Mouse (Mus musculus) v-Abl transformed pro-B cells (cell line): ENCODE data around the gene Ddi2.
"Not testable (repeated sequence)": the region's sequence is repeated elsewhere in the genome, so short reads cannot be mapped to it uniquely, and the experiment has no call there.

Experiments used
- in situ Hi-C, 2 experiments: fragments of 400-800 bp; cut with MboI; formaldehyde crosslinking; loops; one replicate each; pipeline ENCODE4 v1.15.1; 2025; ENCODE audit not compliant: unreplicated experiment in 2 of 2

The Ddi2 gene

DNA sequence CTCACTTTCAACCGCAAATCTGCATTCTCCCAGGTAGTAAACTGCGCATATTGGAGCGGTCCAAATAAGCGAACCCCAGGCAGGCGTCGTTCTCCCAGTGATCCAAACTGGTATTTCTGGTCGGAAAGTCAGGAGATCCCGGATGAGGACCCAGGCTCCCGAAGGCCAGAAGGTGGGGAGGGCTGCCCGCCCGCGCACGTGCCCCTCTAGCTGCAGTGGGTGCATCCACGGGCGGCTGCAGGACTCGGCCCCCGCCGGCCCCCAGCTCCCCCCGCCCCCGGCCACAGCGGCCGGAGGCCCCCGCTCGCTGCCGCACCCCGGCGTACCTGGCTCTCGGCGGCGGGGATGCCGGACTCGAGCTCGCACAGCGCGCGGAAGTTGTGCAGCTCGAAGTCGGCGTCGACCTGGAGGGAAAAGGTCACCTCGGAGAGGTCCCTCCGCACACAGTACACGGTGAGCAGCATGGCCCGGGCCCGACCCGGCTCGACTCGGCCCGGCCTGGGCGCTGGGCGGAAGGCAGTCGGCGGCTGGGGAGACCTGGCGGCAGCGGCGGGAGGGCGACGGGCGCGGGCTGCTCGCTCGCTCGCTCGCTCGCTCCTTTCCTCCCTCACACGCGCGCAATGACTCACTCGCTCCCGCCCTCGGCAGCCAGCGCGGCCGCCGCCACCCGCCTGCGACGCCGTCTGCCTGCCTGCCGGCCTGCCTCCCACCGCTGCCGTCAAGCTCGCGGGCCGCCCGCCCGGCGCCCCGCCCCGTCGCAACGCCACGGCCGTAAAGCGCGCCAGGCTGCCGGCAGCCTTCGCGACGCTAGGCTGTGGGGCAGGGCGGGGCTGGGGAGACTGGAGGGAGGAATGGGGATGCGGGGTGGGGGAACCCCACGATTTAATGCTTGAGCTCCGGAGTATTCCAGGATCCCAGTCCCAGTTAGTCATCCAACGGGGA lies at the start of gene Ddi2:
Gene Ddi2, minus strand, starts transcription at position 689 of the 942 bp plus-strand sequence.
- in situ Hi-C loops = loop anchor here in 1 of 2 experiments (5.0 to 10.0 kb wide), 2 partner anchors 69 to 168 kb away; partner anchors contain the start of genes Casp9 and Dnajc16

- in situ Hi-C loops = not testable (repeated sequence)
Observed at GRCm38 (mm10) chr4:141773019-141773418, 49.8 kb upstream of the Ddi2 start.

DNA sequence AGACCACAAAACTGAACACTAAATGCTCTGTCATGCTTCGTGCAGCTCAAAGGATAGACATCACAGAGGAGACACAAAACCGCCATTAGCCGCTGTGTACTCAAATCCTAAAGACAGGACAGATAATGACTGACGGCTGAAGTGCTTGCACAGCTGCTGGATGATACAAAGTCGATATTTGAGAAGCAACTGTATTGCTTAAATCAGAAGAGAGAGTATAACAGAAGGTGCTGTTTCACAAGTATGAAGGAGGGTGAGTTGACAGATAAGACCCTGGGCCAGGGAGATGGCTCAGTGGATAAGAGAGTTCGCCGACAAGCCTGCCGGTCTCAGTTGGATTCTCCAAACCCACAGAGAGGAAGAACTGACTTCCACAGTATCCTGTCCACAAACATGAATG lies 48.6 kb upstream of the Ddi2 start:
- in situ Hi-C loops = no loop called here

GRCm38 (mm10) chr4:141769501-141770160 lies 46.4 kb upstream of the Ddi2 start:
- in situ Hi-C loops = no loop called here

GRCm38 (mm10) chr4:141767353-141768036 lies 44.3 kb upstream of the Ddi2 start:
- in situ Hi-C loops = no loop called here

DNA sequence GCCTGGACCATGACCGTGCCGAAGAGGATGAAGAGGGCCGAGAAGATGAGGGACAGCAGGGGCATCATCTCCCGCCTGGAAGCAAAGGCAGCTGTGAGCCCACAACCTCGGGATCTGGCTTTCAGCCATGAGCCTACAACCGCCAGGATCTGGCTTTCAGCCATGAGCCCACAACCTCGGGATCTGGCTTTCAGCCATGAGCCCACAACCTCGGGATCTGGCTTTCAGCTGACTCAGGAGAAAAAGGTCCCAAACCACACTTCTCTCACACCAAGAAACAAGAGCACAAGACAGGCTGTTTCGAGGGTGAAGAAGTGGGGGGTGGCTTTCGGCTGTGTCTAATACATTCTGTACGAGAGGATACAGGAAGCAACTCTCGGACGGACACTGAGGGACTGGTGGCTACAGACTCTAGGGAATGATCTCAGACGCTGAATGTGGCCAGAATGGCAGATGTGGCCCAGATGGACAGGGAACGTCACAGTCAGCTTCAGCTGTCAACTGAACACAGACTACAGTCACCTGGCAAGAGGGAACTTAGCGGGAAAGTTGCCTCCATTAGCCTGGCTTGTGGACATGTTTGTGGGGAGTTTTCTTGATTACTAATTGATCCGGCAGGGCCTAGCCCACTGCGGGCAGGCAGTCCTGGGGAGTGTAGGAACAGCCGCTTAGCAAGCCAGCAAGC lies 43.6 kb upstream of the Ddi2 start:
- in situ Hi-C loops = no loop called here

- in situ Hi-C loops = no loop called here
Observed at GRCm38 (mm10) chr4:141766316-141766667, 43.1 kb upstream of the Ddi2 start.

GRCm38 (mm10) chr4:141765008-141765407 lies 41.8 kb upstream of the Ddi2 start:
- in situ Hi-C loops = no loop called here

- in situ Hi-C loops = no loop called here
Observed at GRCm38 (mm10) chr4:141763476-141763875, 40.3 kb upstream of the Ddi2 start.

GRCm38 (mm10) chr4:141762102-141762598 lies 38.9 kb upstream of the Ddi2 start:
- in situ Hi-C loops = no loop called here

- in situ Hi-C loops = no loop called here
Observed at GRCm38 (mm10) chr4:141760942-141761341, 37.7 kb upstream of the Ddi2 start.

DNA sequence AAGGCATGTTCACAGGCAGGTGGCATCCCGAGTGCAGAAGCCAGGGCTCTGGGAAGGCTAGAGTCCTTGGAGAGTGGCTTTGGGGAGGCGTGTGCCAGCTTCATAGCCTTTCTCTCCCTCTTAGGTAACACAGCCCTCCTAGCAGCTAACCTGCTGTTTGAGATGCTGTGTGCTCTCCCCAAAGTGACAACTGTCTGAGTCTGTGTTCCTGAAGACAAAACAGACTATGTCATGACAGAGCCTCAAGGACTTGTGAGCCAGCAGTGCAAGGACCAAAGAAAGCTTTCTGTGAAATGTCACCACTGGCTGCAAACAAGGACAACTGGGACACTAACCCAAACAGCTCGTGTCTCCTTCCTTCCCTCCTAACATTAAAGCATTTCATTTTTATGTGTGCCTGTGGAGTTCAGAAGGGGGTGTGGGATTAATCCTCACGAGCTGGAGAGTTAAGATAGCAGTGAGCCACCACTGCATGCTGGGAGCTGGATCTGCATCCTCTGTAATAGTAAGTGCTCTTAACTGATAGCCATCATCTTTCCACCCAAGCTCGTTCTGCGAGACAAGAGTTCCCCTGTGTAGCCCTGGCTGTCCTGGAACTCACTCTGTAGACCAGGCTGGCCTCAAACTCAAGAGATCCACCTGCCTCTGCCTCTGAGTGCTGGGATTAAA lies 35.8 kb upstream of the Ddi2 start:
- in situ Hi-C loops = no loop called here

DNA sequence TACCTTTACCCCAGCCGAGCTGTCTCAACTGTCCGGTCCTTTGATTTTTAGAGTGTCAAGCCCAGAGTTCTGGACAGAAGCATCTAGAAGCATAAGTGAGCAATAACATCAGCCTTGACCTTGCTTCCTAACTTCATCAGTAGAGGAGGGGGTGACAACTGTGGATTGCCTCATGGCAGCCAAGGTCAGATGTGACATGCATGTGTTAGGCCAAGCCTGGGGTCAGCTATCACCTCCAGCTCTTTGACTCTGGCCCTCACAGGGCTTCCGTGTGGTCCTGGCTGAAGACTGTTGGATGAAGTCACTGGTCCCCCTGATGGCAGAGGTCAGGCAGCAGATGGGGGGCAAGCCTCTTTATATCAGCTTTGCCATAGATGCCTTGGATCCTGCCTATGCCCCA lies 33.9 kb upstream of the Ddi2 start:
- in situ Hi-C loops = no loop called here

DNA sequence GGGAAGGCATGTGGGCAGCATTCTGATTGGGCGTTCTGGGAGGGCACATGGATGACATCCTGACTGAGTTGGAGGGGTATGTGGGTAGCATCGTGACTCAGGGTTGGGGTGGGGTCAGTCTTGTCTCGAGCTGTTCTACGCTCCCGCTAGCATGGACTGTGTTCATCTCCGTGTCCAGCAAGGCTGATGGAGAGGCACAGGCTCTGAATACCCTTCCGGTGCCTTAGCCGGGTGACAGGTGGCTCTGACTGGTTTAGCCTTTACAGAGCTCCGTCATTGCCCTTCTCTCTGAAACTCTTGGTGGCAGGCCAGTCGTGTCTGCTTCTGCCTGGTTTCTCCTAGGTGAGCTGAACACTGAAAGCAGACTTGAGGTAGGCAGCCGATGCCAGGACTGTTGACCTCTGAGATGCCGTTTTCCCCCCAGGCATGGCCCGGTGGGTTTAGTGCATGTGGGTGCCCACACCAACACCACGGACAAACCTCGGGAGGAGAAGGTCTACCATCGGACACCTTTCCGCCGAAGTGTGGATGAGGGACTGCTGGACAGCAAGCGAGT lies 32.2 kb upstream of the Ddi2 start:
- in situ Hi-C loops = no loop called here

DNA sequence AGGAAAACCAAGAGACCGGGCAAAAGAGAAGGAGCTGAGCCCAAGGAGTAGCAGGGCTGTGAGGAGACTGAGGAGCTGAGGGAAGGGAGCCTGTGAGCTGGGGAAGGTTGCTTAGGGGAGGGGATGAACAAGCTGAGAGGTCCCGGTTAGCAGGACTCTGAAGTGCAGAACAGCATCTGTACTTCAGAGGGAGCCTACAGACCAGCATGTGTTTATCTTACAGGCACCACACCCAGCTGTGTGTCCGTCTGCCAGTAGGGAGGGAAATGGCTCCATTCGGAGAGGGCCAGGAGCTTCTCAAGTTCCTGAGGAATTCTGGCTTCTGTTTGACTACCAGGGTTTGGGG lies 28.8 kb upstream of the Ddi2 start:
- in situ Hi-C loops = no loop called here

DNA sequence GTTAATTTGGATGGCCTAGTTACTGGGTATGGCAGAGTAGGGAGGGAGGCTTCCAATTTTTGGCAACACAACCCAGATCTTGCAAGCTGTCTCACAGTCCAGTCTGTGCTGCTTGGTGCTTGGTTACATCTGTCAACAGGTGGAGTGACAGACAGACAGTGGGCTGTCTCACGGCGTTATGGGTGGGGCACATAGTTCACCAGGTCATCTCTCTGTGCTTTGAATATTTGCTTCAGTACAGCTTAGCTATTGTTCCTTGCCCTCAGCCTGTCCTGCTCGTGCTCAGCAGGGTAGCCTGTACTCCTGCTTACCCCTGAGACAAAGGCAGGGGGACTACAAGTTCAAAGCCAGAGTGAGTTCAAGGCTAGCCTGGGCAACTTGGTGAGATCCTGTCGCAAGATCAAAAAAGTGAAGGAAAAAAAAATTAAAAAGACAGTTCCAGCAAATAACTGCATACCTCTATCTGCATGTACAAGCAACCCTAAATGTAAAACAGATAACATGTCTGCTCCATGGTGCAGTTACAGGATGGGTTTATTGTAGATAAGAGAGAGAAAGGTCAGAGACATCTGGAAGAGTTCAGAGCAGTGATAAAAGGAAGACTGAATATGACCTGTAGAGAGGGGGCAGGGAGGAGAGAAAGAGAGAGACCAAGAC lies 28.3 kb upstream of the Ddi2 start:
- in situ Hi-C loops = no loop called here

GRCm38 (mm10) chr4:141750826-141751225 lies 27.6 kb upstream of the Ddi2 start:
- in situ Hi-C loops = no loop called here

- in situ Hi-C loops = no loop called here
Observed at GRCm38 (mm10) chr4:141749557-141749956, 26.3 kb upstream of the Ddi2 start.
